Mouse (Mus musculus) testis, postnatal 10 days (tissue): ENCODE results near the gene Zfand2b.
A peak's percentile ranks its signal among the peaks of the same experiment; 100 is the strongest.

Experiments
- DNase-seq: peaks from one replicate; pipeline ENCODE4 v3.0.0; 2021; ENCODE audit warnings: low spot score

Zfand2b gene

GRCm38 (mm10) chr1:75214442-75214841 is 46.0 kb downstream of the Zfand2b start:
- no peak for DNase-seq

- no peak for DNase-seq
Measured at GRCm38 (mm10) chr1:75214886-75215285, 46.4 kb downstream of the Zfand2b start.

GRCm38 (mm10) chr1:75215785-75216184 is 47.3 kb downstream of the Zfand2b start:
- no peak for DNase-seq

GRCm38 (mm10) chr1:75216797-75217585 is 48.5 kb downstream of the Zfand2b start:
- DNase-seq = no peak

GRCm38 (mm10) chr1:75217893-75218226 is 49.4 kb downstream of the Zfand2b start:
- DNase-seq = no peak

- DNase-seq = no peak
Measured at GRCm38 (mm10) chr1:75218227-75219001, 50.0 kb downstream of the Zfand2b start.

GRCm38 (mm10) chr1:75219078-75219477 is 50.6 kb downstream of the Zfand2b start:
- peak; percentile 81 for DNase-seq

- DNase-seq = no peak
Measured at GRCm38 (mm10) chr1:75219531-75219930, 51.1 kb downstream of the Zfand2b start, which contains the start of gene Tuba4a. Tuba4a (minus strand) TSS chr1:75219865.
